Mouse (Mus musculus): ENCODE data around the gene Gm11020. TPM values are rescaled to one million over a fixed set of nuclear protein-coding genes. Genes with fewer than 3 reads are reported as not detected.

Gm11020 gene
- total RNA-seq, 2 experiments from 2014 or later: not detected

DNA sequence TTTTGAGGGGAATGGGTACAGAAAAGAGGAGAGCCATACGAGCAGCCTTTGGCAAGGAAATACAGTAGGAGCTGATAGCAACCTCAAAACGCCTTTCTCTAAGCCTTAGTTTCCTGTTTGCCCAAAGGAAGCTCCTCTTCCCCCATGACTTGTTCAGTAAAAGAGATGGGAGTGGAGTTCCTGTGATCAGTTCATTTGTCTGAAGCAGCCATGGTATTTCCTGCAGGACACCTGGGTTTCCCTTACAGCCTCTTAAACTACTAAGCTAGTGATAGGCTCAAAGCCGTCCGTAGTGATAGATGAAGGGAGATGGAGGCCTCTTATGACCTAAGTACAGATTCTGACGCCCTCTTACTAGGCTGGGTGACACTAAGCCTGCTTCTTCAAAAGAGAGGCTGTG, 21.1 kb downstream of the Gm11020 start:
- no peak for DNase-seq

DNA sequence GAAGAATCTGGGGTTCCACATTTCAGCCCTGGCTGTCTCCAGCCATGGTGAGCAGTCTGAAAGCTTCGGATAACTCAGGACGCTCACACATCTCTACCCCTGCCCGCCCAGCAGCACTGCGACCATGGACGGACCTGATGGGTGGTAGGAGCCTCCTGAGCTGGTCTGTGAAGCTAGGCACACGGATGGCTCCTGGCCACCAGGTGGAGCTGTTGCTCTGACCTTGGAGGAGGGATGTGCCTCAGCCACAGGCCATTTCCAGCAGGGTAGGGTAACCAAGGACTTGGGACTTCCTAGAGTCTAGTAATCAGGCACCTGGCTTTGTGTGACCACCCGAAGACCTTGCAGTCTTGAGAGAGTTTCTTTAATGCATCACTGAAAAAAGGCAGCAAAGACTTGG, 22.6 kb downstream of the Gm11020 start:
- peak; percentile 93 for DNase-seq

DNA sequence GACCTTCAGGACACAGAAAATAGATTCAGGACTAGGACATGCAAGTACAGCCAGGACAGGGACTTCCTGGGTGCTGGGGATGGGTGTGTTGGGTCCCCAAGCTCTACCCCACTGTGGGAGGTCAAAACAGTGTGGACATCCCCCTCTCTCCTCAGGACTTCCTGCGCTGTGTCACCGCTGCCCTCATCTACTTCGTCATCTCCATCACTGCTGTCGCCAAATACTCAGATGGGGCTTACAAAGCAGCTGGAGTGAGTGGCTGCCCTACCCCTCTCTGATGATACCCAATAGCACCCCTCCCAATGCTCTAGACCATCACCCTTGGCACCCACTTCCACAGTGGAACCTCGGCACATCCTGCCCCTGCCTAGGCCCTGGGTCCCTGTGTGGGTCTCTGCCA, 23.3 kb downstream of the Gm11020 start:
- DNase-seq: no peak

DNA sequence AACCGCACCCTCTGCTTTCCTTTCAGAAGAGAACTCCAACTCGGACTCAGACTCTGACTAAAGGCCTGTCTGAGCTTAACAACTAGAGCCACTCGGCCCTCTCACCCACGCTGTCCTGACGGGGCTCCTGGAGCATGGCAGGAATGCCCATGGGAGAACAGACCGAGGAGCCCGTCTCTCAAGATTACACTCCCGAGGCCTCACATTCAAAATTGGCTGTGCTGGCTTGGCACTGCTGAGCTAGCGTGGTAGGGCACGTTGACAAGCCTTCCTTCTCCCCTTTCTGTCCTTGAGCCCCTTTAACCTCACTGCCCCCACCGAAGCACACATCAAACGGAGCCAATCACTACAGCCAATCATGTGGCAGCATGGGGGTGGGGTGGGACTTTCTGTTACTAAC, 25.3 kb downstream of the Gm11020 start:
- peak; percentile 56 for DNase-seq

DNA sequence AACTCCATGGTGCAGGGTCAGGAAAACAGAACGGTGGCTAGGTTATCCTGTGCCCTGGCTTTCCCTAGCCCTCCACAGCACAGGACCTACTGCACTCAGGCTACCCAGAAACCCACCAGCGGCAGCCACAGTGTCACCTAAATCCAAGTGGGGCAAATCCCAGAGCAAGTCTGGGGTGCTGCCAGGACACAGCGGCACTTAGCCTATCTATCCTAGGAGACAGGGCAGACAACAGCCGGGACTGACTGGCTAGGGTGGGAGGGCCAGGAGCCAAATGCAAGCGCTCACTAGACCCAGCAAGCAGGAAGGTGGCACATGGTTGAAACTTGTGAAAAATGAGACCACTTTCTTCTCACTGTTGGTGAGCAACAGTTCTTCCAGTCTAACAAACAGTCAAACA, 27.6 kb downstream of the Gm11020 start:
- peak; percentile 38 for DNase-seq

DNA sequence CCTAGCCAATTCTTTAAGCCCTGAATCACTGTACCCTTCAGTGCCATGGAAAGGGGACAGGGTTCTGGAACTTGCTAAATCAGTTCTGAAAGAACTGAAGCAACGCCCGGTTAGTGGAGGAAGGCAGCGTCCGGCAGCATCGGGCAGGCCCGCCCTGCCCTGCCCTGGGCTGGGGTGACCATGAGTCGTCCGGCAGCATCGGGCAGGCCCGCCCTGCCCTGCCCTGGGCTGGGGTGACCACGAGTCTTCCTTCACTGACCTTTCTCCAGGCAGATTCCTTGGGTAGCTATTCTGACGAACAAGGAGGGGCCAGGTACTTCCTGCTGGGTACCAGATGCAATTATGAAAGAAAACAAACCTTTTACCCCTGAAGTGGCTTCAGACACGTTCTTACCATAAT, 28.7 kb downstream of the Gm11020 start:
- no peak for DNase-seq

DNA sequence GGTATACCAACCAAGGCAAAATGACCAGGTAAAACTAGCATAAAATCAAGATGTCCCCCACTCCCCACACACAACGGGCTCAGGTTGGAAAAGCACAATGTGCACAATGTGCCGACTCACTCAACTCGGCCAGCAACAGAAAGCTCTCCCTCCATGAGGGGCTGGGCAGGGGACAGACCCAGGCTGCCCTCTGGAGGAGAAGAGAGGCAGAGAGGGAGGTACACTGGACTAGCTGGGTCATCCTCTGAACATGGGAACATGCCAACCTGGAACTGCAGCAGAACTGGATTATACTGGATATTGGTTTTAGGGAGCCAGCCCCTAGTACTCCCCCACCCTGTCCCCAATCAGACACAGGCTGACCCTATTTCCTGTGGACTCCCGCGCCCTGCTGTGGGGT, 31.8 kb downstream of the Gm11020 start:
- no peak for DNase-seq

DNA sequence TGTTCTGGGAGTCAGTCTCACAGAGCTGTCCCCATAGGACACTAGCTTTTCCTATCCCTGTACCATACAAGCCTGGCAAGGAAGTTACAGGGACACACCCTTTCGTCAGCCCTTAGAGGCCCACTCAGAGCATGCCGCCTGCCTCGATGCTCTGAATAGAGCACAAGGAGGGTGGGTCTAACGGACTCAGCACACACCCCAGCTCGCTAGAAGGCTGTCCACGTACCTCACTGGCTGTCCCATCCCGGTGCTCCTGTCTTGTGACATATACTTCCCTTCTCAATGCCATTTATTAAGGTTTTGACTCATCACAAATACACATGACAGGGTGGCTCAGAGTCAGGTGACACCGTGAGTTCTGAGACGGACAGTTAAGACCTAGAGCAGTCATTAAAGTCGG, 33.1 kb downstream of the Gm11020 start:
- DNase-seq: no peak

DNA sequence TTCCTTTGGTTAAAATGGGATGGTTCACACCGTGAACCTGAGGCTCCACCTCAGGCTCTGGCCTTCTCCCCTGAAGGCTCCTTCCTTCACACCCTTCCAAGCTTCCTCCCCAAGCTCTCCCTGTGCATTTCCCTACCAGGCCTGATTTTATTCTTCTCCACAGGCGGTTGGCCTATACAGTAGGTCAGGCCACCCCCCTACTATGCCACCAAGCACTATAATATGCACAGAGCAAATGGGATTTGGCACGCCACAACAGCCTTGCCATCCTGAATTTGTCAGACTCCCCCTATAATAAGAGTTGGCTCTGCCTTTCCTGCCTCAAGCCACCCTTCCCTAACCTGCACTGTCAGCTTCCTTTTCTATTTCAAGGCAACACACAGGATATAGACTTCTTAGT, 37.3 kb downstream of the Gm11020 start:
- no peak for DNase-seq

DNA sequence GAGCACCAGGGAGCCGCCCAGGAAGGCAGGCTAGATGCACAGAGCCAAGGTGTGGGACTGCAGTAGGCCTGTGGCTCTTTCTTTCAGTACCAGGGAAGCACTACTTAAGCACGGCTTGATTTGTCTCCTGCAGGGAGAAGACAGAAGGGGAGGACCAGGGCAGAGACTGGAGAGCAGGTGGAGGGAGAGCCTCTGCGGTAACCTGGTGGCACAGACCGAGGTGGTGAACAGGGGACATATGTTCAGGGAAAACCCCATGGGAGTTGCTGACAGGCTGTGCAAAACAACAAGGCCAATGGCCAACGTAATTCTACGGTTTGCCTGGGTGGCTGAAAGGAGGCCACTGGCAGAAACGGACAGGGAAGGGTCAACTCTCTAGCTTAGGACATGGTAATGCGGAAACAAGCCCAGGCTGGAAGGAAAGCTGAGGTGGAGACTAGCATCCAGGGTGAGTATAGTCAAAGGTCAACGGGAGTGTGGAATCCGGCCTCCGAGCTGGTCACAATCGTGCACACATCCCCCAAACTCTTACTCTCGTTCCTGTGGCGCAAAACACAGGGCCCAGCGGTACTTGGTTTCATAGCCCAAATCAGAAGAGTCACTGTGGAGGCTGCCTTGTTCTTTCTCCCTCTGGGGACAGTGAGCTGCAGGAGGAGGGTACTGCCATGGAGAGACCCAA, 38.5 kb downstream of the Gm11020 start:
- DNase-seq: peak; percentile 33

DNA sequence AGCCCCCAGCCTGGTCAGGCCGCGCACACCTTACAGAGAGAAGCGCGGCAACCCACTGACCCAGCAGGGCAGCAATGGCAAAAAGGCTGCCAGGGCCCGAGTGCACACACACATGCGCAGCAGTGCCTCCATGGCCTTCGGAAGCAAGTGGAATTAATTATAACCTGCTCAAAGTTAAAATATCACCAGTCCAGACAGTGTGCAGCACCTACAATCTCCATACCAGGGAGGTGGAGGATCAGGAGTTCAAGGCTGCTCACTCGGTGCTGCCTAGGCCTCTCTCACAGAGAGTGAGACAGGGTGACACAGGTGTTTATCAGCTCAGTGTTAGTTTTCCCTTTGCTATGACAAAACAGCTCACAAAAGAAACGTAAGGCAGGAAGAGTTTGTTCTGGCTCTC, 44.3 kb downstream of the Gm11020 start:
- no peak for DNase-seq

DNA sequence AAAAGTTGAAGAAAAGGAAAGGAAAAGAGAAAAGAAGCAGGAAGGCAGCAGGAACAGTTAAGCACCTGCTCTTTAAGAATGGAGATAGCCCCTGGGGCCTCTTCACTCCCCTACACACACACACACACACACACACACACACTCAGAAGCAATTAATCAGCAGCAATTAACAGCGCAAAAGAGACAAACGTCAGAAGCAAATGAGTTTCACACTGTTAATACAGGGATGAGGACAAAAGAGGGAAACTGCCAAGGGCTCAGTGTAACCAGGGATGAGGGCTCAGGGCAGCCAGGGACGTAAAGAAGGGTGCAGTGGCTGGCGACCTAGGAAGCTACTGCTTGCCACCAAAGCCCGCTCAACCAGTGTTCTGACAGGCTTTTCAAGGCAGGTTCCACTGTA, 46.0 kb downstream of the Gm11020 start:
- DNase-seq: no peak

DNA sequence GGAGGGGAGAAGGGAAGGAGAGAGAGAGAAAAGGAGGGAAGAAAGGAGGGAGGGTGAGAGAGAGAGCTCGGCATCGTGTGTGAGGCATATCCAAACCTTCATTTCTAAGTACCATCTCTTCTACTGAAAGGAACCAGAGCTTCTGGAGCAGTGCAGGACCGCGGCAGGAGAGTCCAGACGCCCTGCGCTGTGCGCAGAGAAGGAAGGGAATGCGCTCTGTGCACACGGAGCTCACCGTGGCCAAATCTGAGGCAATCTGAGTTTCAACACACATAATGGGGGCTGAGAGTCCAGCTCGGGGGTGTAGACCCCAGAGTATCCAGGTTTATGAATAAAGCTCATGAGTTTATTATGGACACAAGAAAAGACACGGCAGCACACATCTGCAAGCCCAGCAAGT, 48.2 kb downstream of the Gm11020 start:
- no peak for DNase-seq

DNA sequence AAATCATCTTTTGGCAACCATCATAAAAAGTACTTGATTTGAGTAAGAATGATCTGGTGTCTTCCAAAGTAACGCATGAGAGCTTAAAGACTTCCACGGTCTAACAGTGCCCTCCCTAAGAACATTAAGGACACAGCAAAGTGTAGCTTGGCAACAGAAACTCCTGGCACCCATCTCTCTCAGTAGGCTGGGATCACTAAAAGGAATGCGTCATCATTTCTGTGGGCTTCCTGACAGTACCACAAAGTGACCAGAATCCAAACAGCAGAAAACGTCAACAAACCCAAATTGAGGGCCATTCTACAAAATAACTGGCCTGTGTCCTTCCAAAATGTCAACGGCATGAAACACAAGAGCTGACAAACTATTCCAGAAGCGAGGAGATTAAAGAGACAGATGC, 48.7 kb downstream of the Gm11020 start:
- DNase-seq: no peak

DNA sequence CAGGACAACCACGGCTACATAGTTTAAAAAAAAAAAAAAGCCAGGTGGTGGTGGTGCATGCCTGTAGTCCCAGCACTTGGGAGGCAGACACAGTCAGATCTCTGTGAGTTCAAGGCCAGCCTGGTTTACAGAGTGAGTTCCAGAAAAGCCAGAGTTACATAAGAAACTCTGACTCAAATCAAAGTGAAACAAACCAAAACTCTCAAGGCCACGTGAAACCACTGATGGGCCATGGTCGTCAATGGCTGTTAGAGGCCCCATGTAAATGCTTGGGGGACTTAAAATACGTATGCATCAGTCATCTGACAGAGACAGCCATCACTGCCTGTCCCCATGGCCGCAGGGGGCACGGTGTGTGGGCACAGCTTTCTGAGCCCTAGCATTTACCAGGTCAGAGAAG, 49.8 kb downstream of the Gm11020 start:
- DNase-seq: no peak

Other genes starting within 250 kb of the Gm11020 start
- gene Cdh5, start 219.9 kb upstream of the Gm11020 start, total RNA-seq (2021): 100 to 1,000 TPM; 161 to 189 TPM
- gene Bean1, start 151.1 kb upstream of the Gm11020 start, total RNA-seq (2021): 1 to 10 TPM; 4.5 to 5.7 TPM
- 10 to 100 TPM; 43.2 to 44.6 TPM for gene Tk2, start 73.0 kb upstream of the Gm11020 start, total RNA-seq (2021)
- gene Cklf, start 70.7 kb upstream of the Gm11020 start, total RNA-seq (2021): 10 to 100 TPM; 45.5 to 67.3 TPM
- gene Cmtm2a, start 28.4 kb upstream of the Gm11020 start, total RNA-seq (2021): not detected
- gene Gm45711, start 11.5 kb upstream of the Gm11020 start, total RNA-seq (2021): not detected
- under 1 TPM in 1 of 2 experiments, not detected in 1; 0.12 TPM for gene Cmtm1, start 11.4 kb upstream of the Gm11020 start, total RNA-seq (2021)
- gene Cmtm2b, start 663 bp downstream of the Gm11020 start, total RNA-seq (2021): not detected
- 10 to 100 TPM; 64.5 to 68.2 TPM for gene Cmtm3, start 17.8 kb downstream of the Gm11020 start, total RNA-seq (2021)
- 10 to 100 TPM; 35.4 to 37.8 TPM for gene Cmtm4, start 74.2 kb downstream of the Gm11020 start, total RNA-seq (2021)
- gene Dync1li2, start 121.5 kb downstream of the Gm11020 start, total RNA-seq (2021): 100 to 1,000 TPM; 108 to 128 TPM
- gene Terb1, start 188.3 kb downstream of the Gm11020 start, total RNA-seq (2021): under 1 TPM; 0.09 to 0.12 TPM
- gene Nae1, start 213.1 kb downstream of the Gm11020 start, total RNA-seq (2021): 10 to 100 TPM; 30.4 to 35.0 TPM
- gene Car7, start 213.1 kb downstream of the Gm11020 start, total RNA-seq (2021): 1 to 10 TPM; 3.0 to 3.2 TPM

All from adrenal gland, postnatal 10 days (tissue).